10 mouse cellular contexts compared by ENCODE assay signal in genomic region chr4:100988231-100988799, GRCm38 (mm10). TPM values are rescaled to one million over a fixed set of nuclear protein-coding genes. Genes with fewer than 3 reads are reported as not detected.
DNase-seq lines count a peak whose midpoint lies in the region; ATAC-seq lines count a peak whose summit lies in the region.
"Had no signal": no experiment of that assay in that cellular context is flagged by ENCODE, and none has a peak within 500 bp of the region (broad histone marks: within the 10 kb centered on the region; RNA-seq: fewer than 3 reads in every experiment).

No protein-coding gene starts in this region.

- no peak overlapping the region for H3K9ac ChIP-seq in midbrain, embryonic 11.5 days (ENCODE audit: low read length)
- H3K9ac ChIP-seq in midbrain, embryonic 14.5 days (replicated peaks; ENCODE audit: low read length): no peak overlapping the region
- H3K9ac ChIP-seq in forebrain, embryonic 16.5 days (replicated peaks; ENCODE audit: low read depth, low read length): no peak overlapping the region

- H3K4me1 ChIP-seq in midbrain, embryonic 11.5 days (ENCODE audit: control insufficient read depth, insufficient read depth, low read length): peaks cover 15% of the 10 kb centered on the region
- peaks cover 46% of the 10 kb centered on the region for H3K4me1 ChIP-seq in midbrain, embryonic 10.5 days
- H3K4me1 ChIP-seq in midbrain, embryonic 14.5 days (ENCODE audit: control insufficient read depth, insufficient read depth, low read length): 0 out of 2 replicates have a peak, but pooled peaks cover 2% of the 10 kb centered on the region
- peaks cover 10% of the 10 kb centered on the region for H3K4me1 ChIP-seq in forebrain, embryonic 16.5 days (replicated peaks; ENCODE audit: control insufficient read depth, insufficient read depth, low read length)

- H3K4me3 ChIP-seq in midbrain, embryonic 11.5 days (ENCODE audit: low read depth, low read length): no peak overlapping the region
- no peak overlapping the region for H3K4me3 ChIP-seq in midbrain, embryonic 10.5 days
- H3K4me3 ChIP-seq in midbrain, embryonic 14.5 days (replicated peaks; ENCODE audit: low read depth, low read length): no peak overlapping the region
- no peak overlapping the region for H3K4me3 ChIP-seq in forebrain, embryonic 16.5 days (replicated peaks; ENCODE audit: low read length)

- WGBS in midbrain, embryonic 11.5 days: 80% methylated on average over 8 of the region's 8 CpGs
- WGBS in midbrain, embryonic 10.5 days: 86% methylated on average over 8 of the region's 8 CpGs
- WGBS in midbrain, embryonic 14.5 days: 56% methylated on average over 8 of the region's 8 CpGs
- 76% methylated on average over 7 of the region's 8 CpGs for WGBS in forebrain, embryonic 16.5 days

- H3K27ac ChIP-seq in midbrain, embryonic 11.5 days (ENCODE audit: low read depth, low read length): no peak overlapping the region
- H3K27ac ChIP-seq in midbrain, embryonic 10.5 days (replicated peaks): no peak overlapping the region
- no peak overlapping the region for H3K27ac ChIP-seq in midbrain, embryonic 14.5 days (replicated peaks; ENCODE audit: low read depth, low read length)
- no peak overlapping the region for H3K27ac ChIP-seq in forebrain, embryonic 16.5 days (ENCODE audit: low read length)

- peak; percentile 32 for DNase-seq in gastrocnemius, adult 18-20 months (ENCODE audit: low spot score)
- no peak for DNase-seq in gastrocnemius, postnatal 14 days
- no peak for DNase-seq in midbrain, embryonic 11.5 days (ENCODE audit: low spot score, missing footprints)
- DNase-seq in midbrain, embryonic 10.5 days (ENCODE audit: low spot score): no peak
- peak; percentile 60 for DNase-seq in forelimb bud, embryonic 11.5 days (ENCODE audit: low read depth, low spot score)
- peak; percentile 84 for DNase-seq in midbrain, embryonic 14.5 days
- DNase-seq in urinary bladder, adult 18-20 months (ENCODE audit: low spot score in 2 of 2): no peak

- H3K4me2 ChIP-seq in midbrain, embryonic 11.5 days: no peak overlapping the region
- no peak overlapping the region for H3K4me2 ChIP-seq in midbrain, embryonic 14.5 days (ENCODE audit: low read length)
- H3K4me2 ChIP-seq in forebrain, embryonic 16.5 days (ENCODE audit: low read length): no peak overlapping the region

- intact Hi-C loops in gastrocnemius, postnatal 14 days (cut with DNase I; ENCODE audit: low total_unique reads): loop anchor here (10.0 kb wide), 2 partner anchors 214 to 264 kb away; partner anchors contain the start of gene Cachd1

- H3K9me3 ChIP-seq in midbrain, embryonic 11.5 days (ENCODE audit: control insufficient read depth, low read length): no peaks in the 10 kb centered on the region
- no peaks in the 10 kb centered on the region for H3K9me3 ChIP-seq in midbrain, embryonic 10.5 days (replicated peaks)
- H3K9me3 ChIP-seq in midbrain, embryonic 14.5 days (ENCODE audit: control insufficient read depth, low read length): no peaks in the 10 kb centered on the region
- H3K9me3 ChIP-seq in forebrain, embryonic 16.5 days (ENCODE audit: control insufficient read depth, low read length): no peaks in the 10 kb centered on the region

- peak; percentile 25; the same call in 1 of the 2 replicates for ATAC-seq in midbrain, embryonic 11.5 days (ENCODE audit: low FRiP score)
- ATAC-seq in midbrain, embryonic 14.5 days (ENCODE audit: low FRiP score, low TSS enrichment): no peak
- ATAC-seq in forebrain, embryonic 16.5 days: no peak

- H3K27me3 ChIP-seq in midbrain, embryonic 11.5 days (ENCODE audit: control insufficient read depth, insufficient read depth, low read length): no peaks in the 10 kb centered on the region
- H3K27me3 ChIP-seq in midbrain, embryonic 10.5 days (ENCODE audit: low read depth, poor library complexity, severe bottlenecking): no peaks in the 10 kb centered on the region
- H3K27me3 ChIP-seq in midbrain, embryonic 14.5 days (ENCODE audit: control insufficient read depth, insufficient read depth, low read length): no peaks in the 10 kb centered on the region
- H3K27me3 ChIP-seq in forebrain, embryonic 16.5 days (replicated peaks; ENCODE audit: control insufficient read depth, insufficient read depth, low read length): no peaks in the 10 kb centered on the region

- H3K36me3 ChIP-seq in midbrain, embryonic 11.5 days (ENCODE audit: control insufficient read depth, insufficient read depth, low read length): peaks cover 32% of the 10 kb centered on the region
- peaks cover 98% of the 10 kb centered on the region for H3K36me3 ChIP-seq in midbrain, embryonic 10.5 days
- peaks cover 81% of the 10 kb centered on the region for H3K36me3 ChIP-seq in midbrain, embryonic 14.5 days (ENCODE audit: control insufficient read depth, insufficient read depth, low read length)
- peaks cover 4% of the 10 kb centered on the region for H3K36me3 ChIP-seq in forebrain, embryonic 16.5 days (ENCODE audit: control insufficient read depth, insufficient read depth)

RNA-seq across cellular contexts. Expression of gene Gm10577, which starts 32.2 kb away (rescaled TPM):
- total RNA-seq in gastrocnemius, adult 18-20 months (2021): not detected
- total RNA-seq in gastrocnemius, postnatal 14 days (2021): not detected
- not detected in 2 replicates for polyA plus RNA-seq in midbrain, embryonic 11.5 days (2014; fragmentation: Nextera tagmentation; extraction: Ambion mirVana)
- polyA plus RNA-seq in midbrain, embryonic 10.5 days (2016; fragmentation: Nextera tagmentation; extraction: Ambion mirVana): not detected in 2 replicates
- polyA plus RNA-seq in midbrain, embryonic 14.5 days (2014; fragmentation: Nextera tagmentation; extraction: Ambion mirVana): not detected in 2 replicates
- polyA plus RNA-seq in forebrain, embryonic 16.5 days (2015; fragmentation: Nextera tagmentation; extraction: Ambion mirVana): not detected in 2 replicates
- total RNA-seq: heart, postnatal 36 days; neutrophil, adult 5-6 weeks had no signal

Comparison
In these comparisons a context has a peak if more than half of its experiments do, and no peak if none do; other contexts are left out.
1. DNase-seq: peak in gastrocnemius, adult 18-20 months (single experiment), forelimb bud, embryonic 11.5 days (single experiment) and midbrain, embryonic 14.5 days (single experiment); none in gastrocnemius, postnatal 14 days (single experiment), midbrain, embryonic 11.5 days (single experiment), midbrain, embryonic 10.5 days (single experiment) and urinary bladder, adult 18-20 months (0 of 2).